Mouse (Mus musculus) lung, postnatal 0 days (tissue): ENCODE data around the gene H2-Q10.
"Not testable (repeated sequence)": the region's sequence is repeated elsewhere in the genome, so short reads cannot be mapped to it uniquely, and the experiment has no call there.

Source experiments
- CTCF ChIP-seq: IDR thresholded peaks from 2 replicates; pipeline ENCODE4 v1.5.1; 2016; ENCODE audit warnings: antibody characterized with exemption, mild to moderate bottlenecking
- EP300 ChIP-seq: IDR thresholded peaks from 2 replicates; pipeline ENCODE4 v1.6.1; 2016; ENCODE audit warnings: antibody characterized with exemption, mild to moderate bottlenecking, control low read depth

GRCm38 (mm10) chr17:35423131-35423810 is 46.6 kb upstream of the H2-Q10 start:
- not testable (repeated sequence) for TF ChIP-seq CTCF, EP300
